Mouse (Mus musculus): ENCODE data around the gene Kif26b.
A peak's percentile ranks its signal among the peaks of the same experiment; 100 is the strongest.

Kif26b gene

GRCm38 (mm10) chr1:178590229-178591171 lies 61.6 kb downstream of the Kif26b start:
- DNase-seq (ENCODE audit: low spot score), result peak; percentile 15

- DNase-seq (ENCODE audit: low spot score), result no peak
These were observed 68.2 kb downstream of the Kif26b start for GRCm38 (mm10) chr1:178597113-178597512.

DNA sequence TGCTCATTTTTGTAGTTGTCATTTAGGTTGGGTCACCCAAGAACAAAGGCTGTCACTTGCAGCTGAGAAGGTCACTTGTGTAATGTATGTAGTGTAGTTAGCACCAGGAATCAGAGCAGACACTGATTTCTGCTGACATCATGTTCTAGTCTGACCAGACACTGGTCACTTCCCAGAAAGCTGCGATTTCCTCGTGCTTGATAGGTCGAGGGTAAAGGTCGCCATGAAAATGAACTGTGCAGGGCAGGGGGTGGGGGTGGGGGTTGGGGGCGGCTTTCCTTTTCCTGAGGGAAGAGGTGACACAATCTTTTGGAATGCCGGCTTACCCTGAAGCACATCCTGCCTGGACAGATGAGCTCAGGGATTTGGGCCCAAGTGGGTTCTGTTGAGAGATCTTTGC lies 68.8 kb downstream of the Kif26b start:
- DNase-seq (ENCODE audit: low spot score), result no peak

GRCm38 (mm10) chr1:178600851-178601569 lies 72.1 kb downstream of the Kif26b start:
- peak; percentile 11 for DNase-seq (ENCODE audit: low spot score)

- no peak for DNase-seq (ENCODE audit: low spot score)
These were observed 80.3 kb downstream of the Kif26b start for GRCm38 (mm10) chr1:178609151-178609775.

DNA sequence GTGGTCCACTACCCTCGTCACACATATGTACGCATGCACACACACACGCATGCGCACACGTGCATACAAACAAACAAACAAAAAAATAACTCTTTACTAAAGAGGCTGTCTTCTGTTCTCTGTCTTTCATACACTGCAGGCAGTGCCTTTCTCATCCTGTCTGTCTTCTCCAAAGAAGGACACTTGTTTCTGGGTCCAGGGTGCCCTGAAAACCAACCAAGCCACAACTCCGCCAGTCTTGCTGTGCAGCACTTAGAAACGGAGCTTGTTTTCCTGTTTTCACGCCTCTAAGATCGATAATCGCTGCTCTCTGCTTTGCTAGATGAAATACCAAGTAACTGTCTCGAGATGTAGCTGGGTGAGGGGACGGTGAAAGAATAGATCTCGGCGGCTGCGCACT lies 82.6 kb downstream of the Kif26b start:
- no peak for DNase-seq (ENCODE audit: low spot score)

DNA sequence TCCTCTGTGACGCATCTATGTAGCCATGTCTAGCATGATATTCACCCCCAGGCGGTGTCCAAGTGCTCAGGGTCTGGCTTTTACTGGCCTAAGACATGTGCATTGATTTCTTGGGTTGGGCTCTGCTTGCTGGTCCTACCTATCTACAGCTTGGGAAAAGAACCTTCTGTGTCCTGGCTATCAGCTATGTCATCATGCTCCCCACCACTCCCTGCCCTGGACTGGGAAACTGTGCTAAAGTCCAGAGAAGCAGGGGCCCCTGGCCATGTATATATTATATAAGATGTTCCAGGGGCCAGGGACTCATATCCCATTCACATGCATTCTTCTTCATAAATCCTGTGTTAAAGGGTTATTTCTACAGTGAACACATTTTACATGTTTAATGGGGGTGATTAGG lies 92.4 kb downstream of the Kif26b start:
- DNase-seq (ENCODE audit: low spot score), result no peak

DNA sequence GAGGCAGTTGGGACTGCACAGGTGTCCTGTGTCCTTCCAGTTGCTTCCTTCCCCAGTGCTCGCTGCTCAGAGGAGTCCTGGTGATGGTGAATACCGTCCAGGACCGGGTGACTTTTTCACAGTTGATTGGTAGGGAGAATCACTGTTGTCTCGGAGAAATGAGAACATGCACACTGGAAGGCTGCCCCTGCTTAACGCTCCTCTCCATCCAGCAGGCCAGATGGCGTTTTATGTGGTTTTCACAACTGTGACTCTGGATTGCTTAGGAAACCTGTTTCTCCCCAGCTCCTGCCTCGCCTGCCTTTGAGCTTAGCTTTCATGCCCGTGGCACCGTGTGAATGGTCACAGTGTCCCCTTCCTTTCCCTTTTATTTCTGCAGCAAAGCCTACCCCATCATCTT lies 95.0 kb downstream of the Kif26b start:
- no peak for DNase-seq (ENCODE audit: low spot score)

DNA sequence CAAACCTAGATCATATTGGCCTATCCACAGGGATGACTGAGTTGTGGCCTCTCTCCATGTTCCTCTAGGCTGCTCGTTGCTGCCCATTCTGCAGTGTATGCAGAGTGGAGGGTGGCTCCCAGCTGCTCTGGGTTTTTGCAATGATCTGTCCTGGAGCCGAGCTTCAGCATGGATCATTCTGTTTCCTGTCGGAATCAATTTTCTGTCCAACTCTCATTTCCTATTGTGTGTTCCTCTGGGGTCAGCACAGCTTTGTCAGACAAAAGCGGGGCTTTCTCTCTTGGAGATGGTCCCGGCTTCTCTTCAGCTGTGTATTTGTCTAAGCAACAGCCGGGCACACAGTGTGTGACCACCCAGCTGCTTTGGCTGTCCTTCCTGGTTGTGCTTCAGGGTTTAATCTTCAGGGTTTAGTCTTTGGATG lies 98.0 kb downstream of the Kif26b start:
- DNase-seq (ENCODE audit: low spot score), result no peak

DNA sequence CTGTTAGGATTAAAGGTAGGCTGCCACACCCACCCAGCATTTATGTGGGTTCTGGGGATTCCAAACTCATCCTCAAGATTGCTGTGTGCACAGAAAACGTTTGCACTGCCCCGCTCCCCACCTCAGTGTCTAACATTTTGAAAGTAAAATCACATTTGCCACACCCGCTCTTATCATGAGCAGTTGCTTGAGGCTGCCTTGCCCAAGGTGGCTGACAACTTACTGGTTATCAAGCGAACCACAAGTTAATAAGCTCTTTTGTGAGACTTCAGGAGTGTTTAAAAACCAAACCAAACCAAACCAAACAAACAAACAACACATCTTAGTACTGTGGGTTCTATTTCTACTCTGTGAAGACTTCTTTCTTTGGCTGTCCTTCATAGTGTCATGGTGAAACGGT lies 101.1 kb downstream of the Kif26b start:
- DNase-seq (ENCODE audit: low spot score), result no peak

DNA sequence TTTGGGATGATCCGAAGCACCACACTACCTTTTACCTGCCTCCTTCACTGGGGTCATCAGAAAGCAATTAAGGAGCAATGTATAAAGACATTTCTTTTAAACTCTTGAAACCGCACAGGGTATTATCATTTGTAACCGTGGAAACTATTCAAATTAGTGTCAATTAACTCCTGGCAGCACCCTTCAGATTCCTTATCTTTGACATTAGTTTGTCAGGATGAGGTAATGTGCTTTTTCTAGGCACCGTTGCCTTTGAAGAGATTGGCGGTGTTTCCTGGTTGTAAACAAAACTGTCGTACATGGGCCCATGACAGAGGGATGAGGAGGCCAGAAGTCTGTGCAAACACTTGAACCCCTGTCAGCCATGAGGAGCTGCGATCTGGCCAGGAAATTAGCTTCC lies 102.9 kb downstream of the Kif26b start:
- no peak for DNase-seq (ENCODE audit: low spot score)

- DNase-seq (ENCODE audit: low spot score), result no peak
These were observed 105.6 kb downstream of the Kif26b start for GRCm38 (mm10) chr1:178634359-178635085.

DNA sequence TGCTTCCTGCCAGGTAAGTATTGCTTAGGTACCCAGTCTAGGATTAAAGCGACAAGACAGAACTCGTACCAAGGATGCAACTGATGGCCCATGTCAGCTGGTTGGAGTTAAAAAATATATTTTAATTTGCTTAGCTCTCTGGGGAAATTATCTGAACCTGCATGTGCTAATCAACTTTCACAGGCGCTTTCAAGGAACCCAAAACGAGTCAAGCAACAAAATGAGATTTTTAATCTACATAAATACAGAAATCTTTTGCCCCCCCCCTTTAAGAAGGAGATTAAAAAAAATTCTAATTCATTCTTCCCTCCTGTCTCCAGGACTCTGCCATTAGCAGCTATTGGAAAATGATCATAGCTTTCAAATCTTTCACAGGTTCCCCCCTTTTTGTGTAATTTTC lies 106.5 kb downstream of the Kif26b start:
- DNase-seq (ENCODE audit: low spot score), result no peak

- no peak for DNase-seq (ENCODE audit: low spot score)
These were observed 108.4 kb downstream of the Kif26b start for GRCm38 (mm10) chr1:178637293-178637692.

GRCm38 (mm10) chr1:178639951-178640350 lies 111.0 kb downstream of the Kif26b start:
- no peak for DNase-seq (ENCODE audit: low spot score)

DNA sequence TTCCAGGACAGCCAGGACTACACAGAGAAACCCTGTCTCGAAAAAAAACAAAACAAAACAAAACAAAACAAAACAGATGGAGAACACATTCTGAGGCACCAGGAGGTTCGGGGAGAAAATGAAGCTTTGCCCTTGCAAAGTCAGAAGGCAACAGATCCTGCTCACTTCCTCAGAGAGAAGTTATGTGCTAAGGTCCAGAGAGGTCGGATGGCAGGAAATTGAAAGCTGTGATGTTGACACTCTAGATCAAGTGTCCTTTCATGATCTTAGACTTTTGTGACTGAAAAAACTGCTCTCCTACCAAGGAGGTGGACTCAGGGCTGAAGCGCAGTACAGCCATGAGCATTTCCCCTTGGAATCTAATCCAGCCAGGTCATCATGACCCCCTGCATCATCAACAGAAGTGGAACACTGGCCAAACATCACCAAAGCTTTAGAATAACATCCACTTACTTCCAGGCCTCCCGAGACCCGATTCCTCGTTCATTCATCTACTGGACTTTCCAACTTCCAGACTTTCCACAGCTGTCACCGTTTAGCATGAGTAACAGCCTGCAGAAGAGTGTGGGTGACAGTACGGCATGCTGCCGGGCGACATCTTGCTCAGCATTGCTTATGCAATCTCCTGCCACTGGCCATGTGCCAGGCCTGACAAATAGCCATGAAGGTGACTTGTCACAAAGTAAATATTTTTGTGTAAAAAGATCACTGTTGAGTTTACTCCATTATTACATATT lies 112.0 kb downstream of the Kif26b start:
- peak; percentile 41 for DNase-seq (ENCODE audit: low spot score)

- DNase-seq (ENCODE audit: low spot score), result no peak
These were observed 112.9 kb downstream of the Kif26b start for GRCm38 (mm10) chr1:178641788-178642187.

- DNase-seq (ENCODE audit: low spot score), result no peak
These were observed 116.0 kb downstream of the Kif26b start for GRCm38 (mm10) chr1:178644954-178645353.

GRCm38 (mm10) chr1:178646589-178646988 lies 117.7 kb downstream of the Kif26b start:
- DNase-seq (ENCODE audit: low spot score), result no peak

DNA sequence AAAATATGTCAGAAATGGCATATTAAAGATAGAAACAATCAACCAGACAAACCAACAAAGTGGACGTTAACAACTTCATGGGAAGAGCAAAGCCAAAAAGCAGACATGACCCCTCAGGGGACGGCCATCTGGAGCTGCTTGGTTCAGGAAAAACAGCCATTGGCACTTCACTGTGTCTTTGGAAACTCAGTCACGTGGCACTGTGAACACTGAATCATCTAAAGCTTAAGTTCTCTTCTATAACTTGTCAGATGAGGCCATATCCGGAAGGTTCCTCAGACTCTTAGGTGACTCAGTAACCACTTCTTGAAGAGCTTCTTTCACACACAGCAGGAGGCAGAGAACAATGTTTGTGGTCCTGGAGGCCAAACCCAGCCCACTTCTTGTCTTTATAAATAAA lies 126.6 kb downstream of the Kif26b start:
- no peak for DNase-seq (ENCODE audit: low spot score)

DNA sequence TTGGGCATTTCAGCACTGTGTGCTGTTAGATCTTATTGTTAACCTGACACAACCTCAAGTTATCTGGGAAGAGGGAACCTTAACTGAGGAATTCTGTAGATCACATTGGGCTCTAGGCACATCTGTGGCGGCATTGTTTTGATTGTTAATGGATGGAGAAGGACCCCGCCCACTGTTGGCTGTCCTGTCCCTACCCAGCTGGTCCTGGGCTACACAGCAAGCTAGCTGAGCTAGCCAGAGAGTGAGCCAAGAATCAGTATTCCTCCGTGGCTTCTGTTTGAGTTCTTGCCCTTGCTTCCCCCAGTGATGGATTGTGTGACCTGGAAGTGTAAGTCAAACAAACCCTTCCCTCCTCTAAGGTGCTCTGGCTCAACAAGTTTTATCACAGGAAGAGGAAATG lies 132.1 kb downstream of the Kif26b start:
- no peak for DNase-seq (ENCODE audit: low spot score)

Data from ovary, adult 18-20 months (tissue).